Mouse (Mus musculus): ENCODE results near the gene Lim2. TPM values are rescaled to one million over a fixed set of nuclear protein-coding genes. Genes with fewer than 3 reads are reported as not detected.

Lim2 gene
- total and polyA plus RNA-seq, 2 experiments from 2014 or later = not detected

DNA sequence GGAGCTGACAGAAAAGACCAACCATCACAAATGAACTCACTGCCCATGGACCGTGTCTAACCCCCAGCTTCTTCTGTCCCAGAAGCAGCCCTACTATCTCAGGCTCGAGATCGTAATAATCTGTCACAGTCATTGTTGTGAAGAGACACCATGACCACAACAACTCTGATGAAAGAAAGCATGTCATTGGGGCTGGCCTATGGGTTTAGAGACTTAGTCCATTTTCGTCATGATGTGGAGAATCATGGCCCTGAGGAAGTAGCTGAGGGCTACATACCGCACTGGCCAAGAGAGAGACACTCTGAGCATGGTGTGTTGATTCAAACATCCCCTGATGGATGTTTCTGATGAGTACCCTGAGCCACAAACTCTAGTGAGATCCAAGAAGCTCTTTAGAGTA lies 7.2 kb downstream of the Lim2 start:
- H3K27ac ChIP-seq (ENCODE audit: low read depth, low read length) = no peak overlapping the region
- TF ChIP-seq CTCF (IDR thresholded peaks at IDR 0.05; ENCODE audit: low read depth) = no peak
- ATAC-seq (no peak), DNase-seq (no peak)
- no peak overlapping the region for H3K4me3 ChIP-seq (ENCODE audit: low read depth, low read length)
- WGBS = 91% methylated on average over 5 of the region's 5 CpGs
- no peaks in the 10 kb centered on the region for H3K27me3 ChIP-seq (ENCODE audit: insufficient read depth, low read length)
- no peaks in the 10 kb centered on the region for H3K36me3 ChIP-seq (ENCODE audit: insufficient read depth)
- no peaks in the 10 kb centered on the region for H3K4me1 ChIP-seq (ENCODE audit: insufficient read depth)
- no peaks in the 10 kb centered on the region for H3K9me3 ChIP-seq (ENCODE audit: low read length)
- H3K4me2 ChIP-seq (ENCODE audit: low read depth) = no peak overlapping the region
- no peak overlapping the region for H3K9ac ChIP-seq

DNA sequence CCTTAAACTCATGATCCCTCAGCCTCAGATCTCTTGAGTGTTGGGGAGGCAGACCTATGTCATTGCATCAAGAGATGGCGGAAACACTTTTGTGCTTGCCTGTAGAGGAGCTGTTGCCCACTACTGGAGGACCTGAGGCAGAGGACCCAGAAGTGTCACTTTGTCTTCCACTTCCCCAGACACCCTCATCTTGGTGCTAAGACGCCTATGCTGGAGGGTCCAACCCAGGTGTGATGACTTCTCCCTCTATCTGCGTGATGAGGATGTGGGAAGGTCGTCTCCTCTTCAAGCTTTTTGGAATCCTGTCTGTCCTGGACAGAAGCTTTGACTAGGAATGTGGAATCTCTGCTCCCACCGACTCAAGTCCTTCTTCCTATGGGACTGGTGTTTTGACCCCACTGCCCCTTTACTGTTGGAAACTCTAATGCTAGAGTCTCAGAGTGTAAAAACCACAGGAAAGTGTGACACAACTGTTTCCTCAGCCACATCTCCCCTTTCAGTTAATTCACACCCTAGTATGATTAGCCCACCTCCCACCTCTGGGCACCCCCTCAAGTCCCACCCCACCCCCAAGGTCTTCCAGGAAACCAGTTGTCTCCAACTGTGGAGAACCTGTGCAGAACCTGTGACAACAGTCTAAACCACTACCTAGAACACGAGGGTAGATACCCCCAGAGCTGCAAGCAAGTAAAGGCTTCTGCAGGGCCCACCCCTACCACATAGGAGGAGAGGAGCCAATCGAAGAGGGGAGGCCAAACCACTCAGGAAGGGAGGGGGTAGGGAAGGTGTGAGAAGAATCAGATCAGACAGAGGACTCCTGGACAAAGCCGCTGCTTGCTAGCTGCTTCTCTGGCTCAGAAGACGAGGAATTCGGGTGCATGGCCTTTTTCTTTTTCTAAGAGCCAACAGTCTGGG lies 9.1 kb downstream of the Lim2 start, which contains the start of gene Nkg7:
Gene Nkg7, plus strand, starts transcription at position 733 of the 915 bp plus-strand sequence.
- WGBS = 79% methylated on average over 10 of the region's 10 CpGs
- DNase-seq (no peak), ATAC-seq (no peak)
- no peaks in the 10 kb centered on the region for H3K36me3 ChIP-seq (ENCODE audit: insufficient read depth)
- no peaks in the 10 kb centered on the region for H3K4me1 ChIP-seq (ENCODE audit: insufficient read depth)
- H3K4me3 ChIP-seq (ENCODE audit: low read depth, low read length) = no peak within 1 kb of the TSS
- no peak for TF ChIP-seq CTCF (IDR thresholded peaks at IDR 0.05; ENCODE audit: low read depth)
- H3K27ac ChIP-seq (ENCODE audit: low read depth, low read length) = no peak within 1 kb of the TSS
- no peak within 1 kb of the TSS for H3K9ac ChIP-seq
- H3K27me3 ChIP-seq (ENCODE audit: insufficient read depth, low read length) = no peaks in the 10 kb centered on the region
- H3K4me2 ChIP-seq (ENCODE audit: low read depth) = no peak within 1 kb of the TSS
- no peaks in the 10 kb centered on the region for H3K9me3 ChIP-seq (ENCODE audit: low read length)

DNA sequence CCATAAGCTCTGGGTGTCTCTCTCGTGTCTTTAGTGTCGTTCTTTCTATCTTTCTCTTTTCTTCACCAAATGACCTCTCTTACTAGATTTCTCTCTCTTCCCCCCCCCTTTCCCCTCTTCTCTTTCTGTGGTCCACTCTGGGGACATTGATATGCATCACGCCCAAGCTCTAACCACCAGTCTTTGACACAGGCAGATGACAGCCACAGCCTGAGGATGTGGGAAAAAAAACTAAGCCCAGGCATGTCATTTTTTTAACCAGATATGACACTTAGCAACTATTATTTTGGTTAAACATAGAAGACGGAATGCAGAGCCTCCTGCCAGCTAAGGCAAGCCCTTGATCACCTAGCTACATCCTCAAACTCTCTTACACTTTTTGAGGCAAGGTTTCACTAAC lies 11.1 kb downstream of the Lim2 start:
- no peak overlapping the region for H3K4me2 ChIP-seq (ENCODE audit: low read depth)

DNA sequence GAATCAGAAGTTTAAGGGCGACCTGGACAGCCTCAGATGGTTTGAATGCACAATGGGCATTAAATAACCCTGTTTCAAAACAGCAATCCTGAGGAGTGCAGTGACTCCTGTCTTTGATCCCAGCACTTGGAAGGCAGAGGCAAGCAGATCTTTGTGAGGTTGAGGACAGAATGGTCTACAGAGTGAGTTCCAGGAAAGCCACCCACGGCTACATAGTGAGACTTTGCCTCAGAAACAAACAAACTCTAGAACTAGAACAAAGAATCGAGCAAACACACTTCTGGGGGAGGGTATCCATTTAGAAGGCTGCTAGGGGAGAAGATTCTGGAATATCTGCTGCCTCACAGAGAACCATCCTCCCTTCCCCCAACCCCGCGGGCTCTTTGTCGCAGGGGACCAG lies 13.0 kb downstream of the Lim2 start, which contains the start of gene Cldnd2:
Gene Cldnd2, plus strand, starts transcription at position 301 of the 400 bp plus-strand sequence.
- H3K36me3 ChIP-seq (ENCODE audit: insufficient read depth) = no peaks in the 10 kb centered on the region
- no peaks in the 10 kb centered on the region for H3K9me3 ChIP-seq (ENCODE audit: low read length)
- no peak for TF ChIP-seq CTCF (IDR thresholded peaks at IDR 0.05; ENCODE audit: low read depth)
- WGBS = 78% methylated on average over 6 of the region's 6 CpGs
- no peak within 1 kb of the TSS for H3K27ac ChIP-seq (ENCODE audit: low read depth, low read length)
- no peak within 1 kb of the TSS for H3K4me3 ChIP-seq (ENCODE audit: low read depth, low read length)
- ATAC-seq = no peak
- H3K27me3 ChIP-seq (ENCODE audit: insufficient read depth, low read length) = no peaks in the 10 kb centered on the region
- no peak within 1 kb of the TSS for H3K9ac ChIP-seq
- DNase-seq = no peak
- H3K4me1 ChIP-seq (ENCODE audit: insufficient read depth) = peaks cover 11% of the 10 kb centered on the region
- H3K4me2 ChIP-seq (ENCODE audit: low read depth) = no peak within 1 kb of the TSS

More for the DNA sequence above, 11.1 kb downstream of the Lim2 start:
- no peak for TF ChIP-seq CTCF (IDR thresholded peaks at IDR 0.05; ENCODE audit: low read depth)
- Histone ChIP-seq H3K9me3 (ENCODE audit: low read length) (no peaks in the 10 kb centered on the region), H3K9ac (no peak overlapping the region), H3K27me3 (ENCODE audit: insufficient read depth, low read length) (no peaks in the 10 kb centered on the region), H3K27ac (ENCODE audit: low read depth, low read length) (no peak overlapping the region), H3K4me1 (ENCODE audit: insufficient read depth) (peaks cover 4% of the 10 kb centered on the region; the same call in 1 of the 2 replicates), H3K4me3 (ENCODE audit: low read depth, low read length) (no peak overlapping the region), H3K36me3 (ENCODE audit: insufficient read depth) (no peaks in the 10 kb centered on the region)
- ATAC-seq (no peak), DNase-seq (no peak)
- 81% methylated on average over 4 of the region's 4 CpGs for WGBS

GRCm38 (mm10) chr7:43441071-43441470 lies 13.6 kb downstream of the Lim2 start:
- 83% methylated on average over 3 of the region's 3 CpGs for WGBS
- H3K9ac ChIP-seq = no peak overlapping the region

DNA sequence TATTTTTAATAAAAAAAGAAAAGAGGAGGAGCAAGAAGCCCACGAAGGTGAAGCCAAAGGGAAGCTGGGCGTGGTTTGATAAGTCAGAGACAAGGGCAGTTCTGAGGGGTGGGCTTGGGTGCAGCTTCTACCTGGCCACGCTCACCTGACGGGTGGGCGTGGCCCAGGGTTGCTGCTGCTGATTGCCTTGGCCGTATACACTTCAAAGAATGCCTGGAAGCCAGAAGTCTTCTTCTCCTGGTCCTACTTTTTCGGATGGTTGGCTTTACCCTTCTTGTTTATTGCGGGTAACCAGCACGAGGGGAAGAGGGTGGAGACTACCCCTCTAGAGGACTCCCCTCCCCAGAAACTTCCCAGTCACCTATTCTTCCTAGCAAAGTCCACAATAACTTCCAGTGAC lies 15.2 kb downstream of the Lim2 start:
- Histone ChIP-seq H3K27ac (ENCODE audit: low read depth, low read length) (peak overlapping the region; percentile 86), H3K9me3 (ENCODE audit: low read length) (no peaks in the 10 kb centered on the region), H3K4me2 (ENCODE audit: low read depth) (peak overlapping the region; percentile 84), H3K36me3 (ENCODE audit: insufficient read depth) (no peaks in the 10 kb centered on the region), H3K9ac (peak overlapping the region; percentile 55), H3K4me1 (ENCODE audit: insufficient read depth) (peaks cover 11% of the 10 kb centered on the region), H3K27me3 (ENCODE audit: insufficient read depth, low read length) (no peaks in the 10 kb centered on the region), H3K4me3 (ENCODE audit: low read depth, low read length) (peak overlapping the region; percentile 52)
- no peak for ATAC-seq
- no peak for TF ChIP-seq CTCF (IDR thresholded peaks at IDR 0.05; ENCODE audit: low read depth)
- WGBS = 15% methylated on average over 9 of the region's 9 CpGs
- no peak for DNase-seq

More at GRCm38 (mm10) chr7:43441071-43441470, 13.6 kb downstream of the Lim2 start:
- DNase-seq (no peak), ATAC-seq (no peak)
- Histone ChIP-seq H3K27ac (ENCODE audit: low read depth, low read length) (no peak overlapping the region), H3K4me3 (ENCODE audit: low read depth, low read length) (no peak overlapping the region), H3K4me2 (ENCODE audit: low read depth) (no peak overlapping the region), H3K4me1 (ENCODE audit: insufficient read depth) (peaks cover 11% of the 10 kb centered on the region), H3K9me3 (ENCODE audit: low read length) (no peaks in the 10 kb centered on the region), H3K36me3 (ENCODE audit: insufficient read depth) (no peaks in the 10 kb centered on the region), H3K27me3 (ENCODE audit: insufficient read depth, low read length) (no peaks in the 10 kb centered on the region)
- TF ChIP-seq CTCF (IDR thresholded peaks at IDR 0.05; ENCODE audit: low read depth) = no peak

Measured in forebrain, postnatal 0 days (tissue).